Mouse (Mus musculus): ENCODE measurements around the gene Hhat. TPM values are rescaled to one million over a fixed set of nuclear protein-coding genes. Genes with fewer than 3 reads are reported as not detected.
A peak's percentile ranks its signal among the peaks of the same experiment; 100 is the strongest.

Hhat gene
- polyA plus RNA-seq, 1 experiment from 2014 or later: 8.0 TPM

GRCm38 (mm10) chr1:192799165-192799991 lies 28.4 kb upstream of the Hhat start:
- ATAC-seq (ENCODE audit: low FRiP score) (0 out of 2 replicates have a peak, but pooled peaks have one; percentile 13), DNase-seq (ENCODE audit: low spot score) (peak; percentile 41)
- Histone ChIP-seq H3K9me3 (ENCODE audit: control insufficient read depth, low read length) (no peaks in the 10 kb centered on the region), H3K36me3 (ENCODE audit: control insufficient read depth, insufficient read depth, low read length) (no peaks in the 10 kb centered on the region), H3K27me3 (ENCODE audit: control insufficient read depth, insufficient read depth, low read length) (no peaks in the 10 kb centered on the region), H3K9ac (ENCODE audit: low read depth, low read length) (no peak overlapping the region), H3K4me1 (replicated peaks; ENCODE audit: control insufficient read depth, insufficient read depth, low read length) (0 out of 2 replicates have a peak, but pooled peaks cover 2% of the 10 kb centered on the region), H3K4me2 (replicated peaks; ENCODE audit: low read depth, low read length) (no peak overlapping the region), H3K27ac (ENCODE audit: low read depth, low read length) (no peak overlapping the region), H3K4me3 (ENCODE audit: low read depth, low read length) (no peak overlapping the region)
- 39% methylated on average over 10 of the region's 10 CpGs for WGBS

GRCm38 (mm10) chr1:192798212-192799164 lies 27.5 kb upstream of the Hhat start:
- no peak overlapping the region for H3K9ac ChIP-seq (ENCODE audit: low read depth, low read length)
- no peak for ATAC-seq (ENCODE audit: low FRiP score)
- WGBS: 70% methylated on average over 16 of the region's 16 CpGs
- no peak overlapping the region for H3K4me3 ChIP-seq (ENCODE audit: low read depth, low read length)
- no peaks in the 10 kb centered on the region for H3K27me3 ChIP-seq (ENCODE audit: control insufficient read depth, insufficient read depth, low read length)
- no peak overlapping the region for H3K27ac ChIP-seq (ENCODE audit: low read depth, low read length)
- no peaks in the 10 kb centered on the region for H3K36me3 ChIP-seq (ENCODE audit: control insufficient read depth, insufficient read depth, low read length)
- H3K4me1 ChIP-seq (replicated peaks; ENCODE audit: control insufficient read depth, insufficient read depth, low read length): 0 out of 2 replicates have a peak, but pooled peaks cover 2% of the 10 kb centered on the region
- H3K4me2 ChIP-seq (replicated peaks; ENCODE audit: low read depth, low read length): no peak overlapping the region
- no peak for DNase-seq (ENCODE audit: low spot score)
- no peaks in the 10 kb centered on the region for H3K9me3 ChIP-seq (ENCODE audit: control insufficient read depth, low read length)

- DNase-seq (ENCODE audit: low spot score) (no peak), ATAC-seq (ENCODE audit: low FRiP score) (no peak)
- 28% methylated on average over 3 of the region's 3 CpGs for WGBS
- Histone ChIP-seq H3K36me3 (ENCODE audit: control insufficient read depth, insufficient read depth, low read length) (no peaks in the 10 kb centered on the region), H3K4me1 (replicated peaks; ENCODE audit: control insufficient read depth, insufficient read depth, low read length) (0 out of 2 replicates have a peak, but pooled peaks cover 2% of the 10 kb centered on the region), H3K27ac (ENCODE audit: low read depth, low read length) (peak overlapping the region; percentile 53; the same call in 1 of the 2 replicates), H3K4me2 (replicated peaks; ENCODE audit: low read depth, low read length) (no peak overlapping the region), H3K9me3 (ENCODE audit: control insufficient read depth, low read length) (no peaks in the 10 kb centered on the region), H3K9ac (ENCODE audit: low read depth, low read length) (no peak overlapping the region), H3K4me3 (ENCODE audit: low read depth, low read length) (no peak overlapping the region), H3K27me3 (ENCODE audit: control insufficient read depth, insufficient read depth, low read length) (no peaks in the 10 kb centered on the region)
Measured at GRCm38 (mm10) chr1:192797011-192797274, 25.9 kb upstream of the Hhat start.

- Histone ChIP-seq H3K4me2 (replicated peaks; ENCODE audit: low read depth, low read length) (no peak overlapping the region), H3K36me3 (ENCODE audit: control insufficient read depth, insufficient read depth, low read length) (no peaks in the 10 kb centered on the region)
- WGBS: 9% methylated on average over 12 of the region's 21 CpGs
Measured at GRCm38 (mm10) chr1:192796201-192797010, 25.4 kb upstream of the Hhat start.

GRCm38 (mm10) chr1:192794957-192795745 lies 24.1 kb upstream of the Hhat start:
- Histone ChIP-seq H3K36me3 (ENCODE audit: control insufficient read depth, insufficient read depth, low read length) (no peaks in the 10 kb centered on the region), H3K4me1 (replicated peaks; ENCODE audit: control insufficient read depth, insufficient read depth, low read length) (0 out of 2 replicates have a peak, but pooled peaks cover 2% of the 10 kb centered on the region), H3K27me3 (ENCODE audit: control insufficient read depth, insufficient read depth, low read length) (no peaks in the 10 kb centered on the region), H3K9me3 (ENCODE audit: control insufficient read depth, low read length) (no peaks in the 10 kb centered on the region), H3K27ac (ENCODE audit: low read depth, low read length) (no peak overlapping the region), H3K4me2 (replicated peaks; ENCODE audit: low read depth, low read length) (no peak overlapping the region), H3K9ac (ENCODE audit: low read depth, low read length) (no peak overlapping the region), H3K4me3 (ENCODE audit: low read depth, low read length) (no peak overlapping the region)
- DNase-seq (ENCODE audit: low spot score) (no peak), ATAC-seq (ENCODE audit: low FRiP score) (no peak)
- WGBS: 69% methylated on average over 8 of the region's 9 CpGs

More at GRCm38 (mm10) chr1:192796201-192797010, 25.4 kb upstream of the Hhat start:
- H3K9me3 ChIP-seq (ENCODE audit: control insufficient read depth, low read length): no peaks in the 10 kb centered on the region
- H3K4me1 ChIP-seq (replicated peaks; ENCODE audit: control insufficient read depth, insufficient read depth, low read length): 0 out of 2 replicates have a peak, but pooled peaks cover 2% of the 10 kb centered on the region
- no peak overlapping the region for H3K4me3 ChIP-seq (ENCODE audit: low read depth, low read length)
- DNase-seq (ENCODE audit: low spot score) (peak; percentile 44), ATAC-seq (ENCODE audit: low FRiP score) (peak; percentile 46; the same call in 1 of the 2 replicates)
- H3K27me3 ChIP-seq (ENCODE audit: control insufficient read depth, insufficient read depth, low read length): no peaks in the 10 kb centered on the region
- peak overlapping the region; percentile 53; the same call in 1 of the 2 replicates for H3K27ac ChIP-seq (ENCODE audit: low read depth, low read length)
- H3K9ac ChIP-seq (ENCODE audit: low read depth, low read length): peak overlapping the region; percentile 20; the same call in 1 of the 2 replicates

GRCm38 (mm10) chr1:192791897-192792361 lies 20.9 kb upstream of the Hhat start:
- 13% methylated on average over 7 of the region's 7 CpGs for WGBS
- no peak for DNase-seq (ENCODE audit: low spot score)
- H3K36me3 ChIP-seq (ENCODE audit: control insufficient read depth, insufficient read depth, low read length): no peaks in the 10 kb centered on the region
- no peak for ATAC-seq (ENCODE audit: low FRiP score)
- no peak overlapping the region for H3K4me3 ChIP-seq (ENCODE audit: low read depth, low read length)
- H3K27me3 ChIP-seq (ENCODE audit: control insufficient read depth, insufficient read depth, low read length): no peaks in the 10 kb centered on the region; the same call in 1 of the 2 replicates
- no peaks in the 10 kb centered on the region for H3K4me1 ChIP-seq (replicated peaks; ENCODE audit: control insufficient read depth, insufficient read depth, low read length)
- H3K4me2 ChIP-seq (replicated peaks; ENCODE audit: low read depth, low read length): no peak overlapping the region
- H3K27ac ChIP-seq (ENCODE audit: low read depth, low read length): no peak overlapping the region
- H3K9me3 ChIP-seq (ENCODE audit: control insufficient read depth, low read length): no peaks in the 10 kb centered on the region
- H3K9ac ChIP-seq (ENCODE audit: low read depth, low read length): no peak overlapping the region

- Histone ChIP-seq H3K27ac (ENCODE audit: low read depth, low read length) (no peak overlapping the region), H3K4me2 (replicated peaks; ENCODE audit: low read depth, low read length) (no peak overlapping the region), H3K4me3 (ENCODE audit: low read depth, low read length) (no peak overlapping the region), H3K36me3 (ENCODE audit: control insufficient read depth, insufficient read depth, low read length) (no peaks in the 10 kb centered on the region), H3K9me3 (ENCODE audit: control insufficient read depth, low read length) (no peaks in the 10 kb centered on the region), H3K4me1 (replicated peaks; ENCODE audit: control insufficient read depth, insufficient read depth, low read length) (no peaks in the 10 kb centered on the region), H3K27me3 (ENCODE audit: control insufficient read depth, insufficient read depth, low read length) (no peaks in the 10 kb centered on the region; the same call in 1 of the 2 replicates), H3K9ac (ENCODE audit: low read depth, low read length) (no peak overlapping the region)
- WGBS: 83% methylated on average over 4 of the region's 4 CpGs
- peak; percentile 48 for DNase-seq (ENCODE audit: low spot score)
- no peak for ATAC-seq (ENCODE audit: low FRiP score)
Measured at GRCm38 (mm10) chr1:192790442-192790841, 19.4 kb upstream of the Hhat start.

Data from hindbrain, embryonic 11.5 days (tissue).